Mouse (Mus musculus) neural tube, embryonic 15.5 days (tissue): ENCODE measurements around the gene Baz2b. TPM values are rescaled to one million over a fixed set of nuclear protein-coding genes. Genes with fewer than 3 reads are reported as not detected.

Experiments
- ATAC-seq: fragments of 200-750 bp; cut with Nextera tagmentation; 2 replicates; pipeline ENCODE4 v1.8.0; 2017; ENCODE audit warnings: mild to moderate bottlenecking, moderate TSS enrichment, moderate library complexity; ENCODE audit not compliant: low FRiP score
- H3K27ac ChIP-seq: fragments of 300-500 bp; sonication (generic); replicated peaks from 2 replicates; pipeline ENCODE4 v1.5.1; 2015; ENCODE audit warnings: mild to moderate bottlenecking, inconsistent platforms
- H3K27me3 ChIP-seq: fragments of 300-500 bp; sonication (generic); replicated peaks from 2 replicates; pipeline ENCODE4 v1.6.1; 2015; ENCODE audit warnings: inconsistent platforms
- H3K36me3 ChIP-seq: fragments of 300-500 bp; sonication (generic); 2 replicates; pipeline ENCODE4 v1.6.1; 2015; ENCODE audit warnings: inconsistent platforms
- H3K4me1 ChIP-seq: fragments of 300-500 bp; sonication (generic); 2 replicates; pipeline ENCODE4 v1.6.1; 2015; ENCODE audit warnings: inconsistent platforms
- H3K4me2 ChIP-seq: fragments of 300-500 bp; sonication (generic); 2 replicates; pipeline ENCODE4 v1.6.1; 2015; ENCODE audit warnings: inconsistent platforms, mild to moderate bottlenecking, moderate library complexity
- H3K4me3 ChIP-seq: fragments of 300-500 bp; sonication (generic); replicated peaks from 2 replicates; pipeline ENCODE4 v1.5.1; 2015; ENCODE audit warnings: mild to moderate bottlenecking, inconsistent platforms
- H3K9ac ChIP-seq: fragments of 300-500 bp; sonication (generic); replicated peaks from 2 replicates; pipeline ENCODE4 v1.6.1; 2015; ENCODE audit warnings: mild to moderate bottlenecking, inconsistent platforms
- H3K9me3 ChIP-seq: fragments of 300-500 bp; sonication (generic); replicated peaks from 2 replicates; pipeline ENCODE4 v1.6.1; 2016; ENCODE audit warnings: inconsistent platforms
- WGBS: fragments of 180-500 bp; shearing (Covaris S2); methylation state at CpG from one replicate; pipeline ENCODE4 v1.1.7; 2015; ENCODE audit warnings: mixed read lengths; 5-methylcytosine and 5-hydroxymethylcytosine counted together
- polyA plus RNA-seq: library from polyadenylated mRNA; unstranded; fragments of >200 nt; fragmentation: Nextera tagmentation; extraction: Ambion mirVana; gene quantifications from 2 replicates; pipeline ENCODE4 v1.2.1, GENCODE M21; 2015

Gene Baz2b
- polyA plus RNA-seq, 1 experiment from 2014 or later: 68.2 TPM

GRCm38 (mm10) chr2:59987521-59987920 is 222.1 kb downstream of the Baz2b start:
- no peaks in the 10 kb centered on the region for H3K27me3 ChIP-seq
- no peak overlapping the region for H3K4me3 ChIP-seq
- H3K27ac ChIP-seq: no peak overlapping the region
- H3K4me1 ChIP-seq: peaks cover 2% of the 10 kb centered on the region
- no peak overlapping the region for H3K4me2 ChIP-seq
- no peaks in the 10 kb centered on the region for H3K36me3 ChIP-seq
- no peak for ATAC-seq
- no peak overlapping the region for H3K9ac ChIP-seq
- WGBS: 75% methylated on average over 6 of the region's 6 CpGs
- H3K9me3 ChIP-seq: no peaks in the 10 kb centered on the region

- no peak for ATAC-seq
- no peak overlapping the region for H3K27ac ChIP-seq
- H3K9me3 ChIP-seq: no peaks in the 10 kb centered on the region
- no peaks in the 10 kb centered on the region for H3K27me3 ChIP-seq
- peaks cover 3% of the 10 kb centered on the region; the same call in 1 of the 2 replicates for H3K4me1 ChIP-seq
- H3K36me3 ChIP-seq: peaks cover 12% of the 10 kb centered on the region; the same call in 1 of the 2 replicates
- no peak overlapping the region for H3K4me2 ChIP-seq
- 69% methylated on average over 6 of the region's 6 CpGs for WGBS
- H3K4me3 ChIP-seq: no peak overlapping the region
- H3K9ac ChIP-seq: no peak overlapping the region
Measured at GRCm38 (mm10) chr2:59979488-59980220, 230.0 kb downstream of the Baz2b start.

DNA sequence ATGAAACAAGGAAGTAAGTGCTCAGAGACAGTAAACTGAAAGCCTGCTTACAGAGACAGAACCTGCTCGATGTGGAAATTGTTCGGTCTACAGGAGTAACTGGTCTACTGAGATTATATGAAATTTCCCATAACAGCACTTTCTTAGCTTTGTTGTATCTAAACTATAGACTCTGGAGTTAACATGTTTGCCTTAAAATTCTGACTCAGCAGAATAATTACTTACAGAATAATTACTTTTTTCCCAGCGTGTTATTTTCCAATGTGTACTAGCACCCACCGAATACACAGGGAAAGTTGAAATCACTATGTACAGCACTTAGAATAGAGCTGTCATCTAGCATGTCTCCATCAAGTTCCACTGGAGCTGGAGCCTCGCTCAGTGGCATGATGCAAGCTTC is 233.0 kb downstream of the Baz2b start:
- 91% methylated on average over 5 of the region's 5 CpGs for WGBS
- Histone ChIP-seq H3K9ac (no peak overlapping the region), H3K4me1 (peaks cover 3% of the 10 kb centered on the region; the same call in 1 of the 2 replicates), H3K4me3 (no peak overlapping the region), H3K9me3 (no peaks in the 10 kb centered on the region), H3K4me2 (no peak overlapping the region), H3K36me3 (peaks cover 12% of the 10 kb centered on the region; the same call in 1 of the 2 replicates), H3K27ac (no peak overlapping the region), H3K27me3 (no peaks in the 10 kb centered on the region)
- ATAC-seq: no peak

GRCm38 (mm10) chr2:59975772-59976171 is 233.9 kb downstream of the Baz2b start:
- H3K4me3 ChIP-seq: no peak overlapping the region
- WGBS: 91% methylated on average over 6 of the region's 6 CpGs
- no peak for ATAC-seq
- H3K4me2 ChIP-seq: no peak overlapping the region
- peaks cover 12% of the 10 kb centered on the region; the same call in 1 of the 2 replicates for H3K36me3 ChIP-seq
- no peaks in the 10 kb centered on the region for H3K9me3 ChIP-seq
- peaks cover 3% of the 10 kb centered on the region; the same call in 1 of the 2 replicates for H3K4me1 ChIP-seq
- H3K27ac ChIP-seq: no peak overlapping the region
- H3K9ac ChIP-seq: no peak overlapping the region
- no peaks in the 10 kb centered on the region for H3K27me3 ChIP-seq

DNA sequence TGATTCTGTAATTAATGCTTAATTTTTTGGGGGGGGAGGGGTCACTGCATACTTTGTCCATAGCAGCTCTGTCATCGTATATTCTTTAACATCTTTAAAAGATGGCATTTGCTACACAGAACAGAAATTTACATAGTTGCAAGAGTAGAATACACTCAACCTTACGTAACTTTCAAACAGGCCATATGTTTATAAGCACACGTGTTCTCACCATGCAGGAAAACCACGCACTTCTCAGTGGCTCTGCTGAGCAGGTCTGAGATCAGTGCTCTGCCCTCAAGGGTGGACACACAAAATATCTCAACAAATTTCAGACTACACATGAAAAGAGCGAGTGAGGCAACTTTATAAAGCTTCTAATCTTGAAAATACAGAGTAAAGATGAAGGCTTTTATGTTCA is 235.7 kb downstream of the Baz2b start:
- Histone ChIP-seq H3K4me2 (no peak overlapping the region), H3K9ac (no peak overlapping the region), H3K4me1 (no peaks in the 10 kb centered on the region), H3K4me3 (no peak overlapping the region), H3K27ac (no peak overlapping the region), H3K9me3 (no peaks in the 10 kb centered on the region), H3K36me3 (peaks cover 12% of the 10 kb centered on the region), H3K27me3 (no peaks in the 10 kb centered on the region)
- WGBS: 90% methylated on average over 5 of the region's 5 CpGs
- no peak for ATAC-seq

- 91% methylated on average over 4 of the region's 4 CpGs for WGBS
- Histone ChIP-seq H3K27me3 (no peaks in the 10 kb centered on the region), H3K4me1 (no peaks in the 10 kb centered on the region), H3K27ac (no peak overlapping the region), H3K9me3 (no peaks in the 10 kb centered on the region), H3K9ac (no peak overlapping the region), H3K36me3 (peaks cover 20% of the 10 kb centered on the region), H3K4me3 (no peak overlapping the region), H3K4me2 (no peak overlapping the region)
- no peak for ATAC-seq
Measured at GRCm38 (mm10) chr2:59973104-59973641, 236.5 kb downstream of the Baz2b start.

DNA sequence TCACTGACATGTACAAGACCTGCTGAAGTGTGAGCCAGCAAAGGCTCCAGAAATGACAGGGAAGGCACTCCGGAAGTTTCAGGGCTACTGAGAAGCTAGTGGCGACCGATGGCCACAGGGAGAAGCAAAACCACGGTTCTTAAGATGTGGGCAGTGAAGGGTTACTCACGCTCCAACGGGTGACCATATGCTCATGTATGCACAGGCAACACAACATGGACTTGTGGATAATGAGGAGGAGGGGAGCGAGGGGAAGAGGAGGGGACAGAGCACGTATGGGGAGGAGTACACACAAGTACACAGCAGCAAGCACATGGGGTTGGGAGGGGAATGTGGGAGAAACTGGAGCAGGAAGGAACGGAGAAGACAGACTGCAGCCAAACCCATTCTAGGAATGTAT is 239.1 kb downstream of the Baz2b start:
- Histone ChIP-seq H3K4me3 (no peak overlapping the region), H3K27ac (no peak overlapping the region), H3K9ac (no peak overlapping the region), H3K4me2 (no peak overlapping the region), H3K4me1 (no peaks in the 10 kb centered on the region), H3K36me3 (peaks cover 14% of the 10 kb centered on the region), H3K27me3 (no peaks in the 10 kb centered on the region), H3K9me3 (no peaks in the 10 kb centered on the region)
- 68% methylated on average over 9 of the region's 9 CpGs for WGBS
- no peak for ATAC-seq

- ATAC-seq: no peak
- Histone ChIP-seq H3K27ac (no peak overlapping the region), H3K9ac (no peak overlapping the region), H3K4me3 (no peak overlapping the region), H3K4me2 (no peak overlapping the region), H3K36me3 (peaks cover 14% of the 10 kb centered on the region), H3K4me1 (no peaks in the 10 kb centered on the region), H3K9me3 (no peaks in the 10 kb centered on the region), H3K27me3 (no peaks in the 10 kb centered on the region)
- WGBS: 96% methylated on average over 10 of the region's 10 CpGs
Measured at GRCm38 (mm10) chr2:59969099-59969498, 240.5 kb downstream of the Baz2b start.

GRCm38 (mm10) chr2:59968593-59968992 is 241.0 kb downstream of the Baz2b start:
- Histone ChIP-seq H3K27ac (no peak overlapping the region), H3K9me3 (no peaks in the 10 kb centered on the region), H3K27me3 (no peaks in the 10 kb centered on the region), H3K36me3 (peaks cover 14% of the 10 kb centered on the region), H3K9ac (no peak overlapping the region), H3K4me1 (no peaks in the 10 kb centered on the region), H3K4me3 (no peak overlapping the region), H3K4me2 (no peak overlapping the region)
- ATAC-seq: no peak
- 92% methylated on average over 7 of the region's 7 CpGs for WGBS

GRCm38 (mm10) chr2:59966454-59966853 is 243.2 kb downstream of the Baz2b start:
- 69% methylated on average over 6 of the region's 6 CpGs for WGBS
- Histone ChIP-seq H3K27ac (no peak overlapping the region), H3K9me3 (no peaks in the 10 kb centered on the region), H3K4me3 (no peak overlapping the region), H3K27me3 (no peaks in the 10 kb centered on the region), H3K4me1 (no peaks in the 10 kb centered on the region), H3K36me3 (peaks cover 19% of the 10 kb centered on the region), H3K9ac (no peak overlapping the region), H3K4me2 (no peak overlapping the region)
- no peak for ATAC-seq

DNA sequence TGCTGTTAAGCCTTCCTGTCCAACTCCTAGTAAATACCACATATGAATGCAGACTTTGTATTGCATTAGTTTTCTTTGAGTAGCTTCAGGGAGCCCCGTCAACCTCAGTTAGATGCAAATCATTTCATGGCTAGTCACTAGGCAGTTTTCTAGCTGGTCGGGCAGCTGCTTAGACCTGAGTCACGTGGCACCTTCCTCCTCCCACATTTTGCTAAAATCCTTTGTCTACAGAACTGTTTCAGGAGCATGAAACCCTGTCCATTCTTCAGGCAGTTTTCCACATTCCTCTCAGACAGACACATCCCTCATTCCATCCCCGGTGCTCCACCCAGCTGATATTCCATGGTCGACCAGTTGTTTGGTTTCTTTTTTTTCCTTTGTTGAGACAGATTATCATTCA is 246.6 kb downstream of the Baz2b start:
- H3K36me3 ChIP-seq: peaks cover 12% of the 10 kb centered on the region
- no peak overlapping the region for H3K4me2 ChIP-seq
- no peak overlapping the region for H3K9ac ChIP-seq
- H3K27me3 ChIP-seq: no peaks in the 10 kb centered on the region
- no peaks in the 10 kb centered on the region for H3K9me3 ChIP-seq
- WGBS: 55% methylated on average over 5 of the region's 5 CpGs
- no peak overlapping the region for H3K27ac ChIP-seq
- no peak for ATAC-seq
- H3K4me1 ChIP-seq: peaks cover 7% of the 10 kb centered on the region
- H3K4me3 ChIP-seq: no peak overlapping the region

- Histone ChIP-seq H3K4me2 (no peak overlapping the region), H3K4me3 (no peak overlapping the region), H3K36me3 (peaks cover 9% of the 10 kb centered on the region), H3K27ac (no peak overlapping the region), H3K9me3 (no peaks in the 10 kb centered on the region), H3K9ac (no peak overlapping the region), H3K27me3 (no peaks in the 10 kb centered on the region), H3K4me1 (peaks cover 7% of the 10 kb centered on the region)
- WGBS: 93% methylated on average over 4 of the region's 4 CpGs
- no peak for ATAC-seq
Measured at GRCm38 (mm10) chr2:59962579-59962978, 247.1 kb downstream of the Baz2b start.
